Mouse (Mus musculus): ENCODE results near the gene Kalrn.

- TF ChIP-seq POLR2A (IDR thresholded peaks at IDR 0.05; ENCODE audit: low read depth, low read length) (no peak), CTCF (IDR thresholded peaks at IDR 0.05; ENCODE audit: extremely low read depth, insufficient read length, insufficient replicate concordance, low read depth, low read length) (no peak)
Measured at GRCm38 (mm10) chr16:34271476-34271875, 301.9 kb downstream of the Kalrn start.
